Mouse (Mus musculus) limb, embryonic 14.5 days (tissue): ENCODE results near the gene Slc6a9. TPM values are rescaled to one million over a fixed set of nuclear protein-coding genes. Genes with fewer than 3 reads are reported as not detected.

Experiments used
- ATAC-seq: fragments of 200-750 bp; cut with Nextera tagmentation; 2 replicates; pipeline ENCODE4 v1.8.0; 2017; ENCODE audit warnings: low read depth, moderate number of reproducible peaks, moderate TSS enrichment; ENCODE audit not compliant: low FRiP score
- DNase-seq: peaks from one replicate; pipeline ENCODE4 v3.0.0-alpha.2; 2015; ENCODE audit warnings: low spot score
- H3K27ac ChIP-seq: fragments of 300-500 bp; sonication (generic); replicated peaks from 2 replicates; pipeline ENCODE4 v1.5.1; 2014; ENCODE audit warnings: low read depth, mild to moderate bottlenecking, low read length, moderate library complexity, mixed read lengths
- H3K27me3 ChIP-seq: fragments of 300-500 bp; sonication (generic); 2 replicates; pipeline ENCODE4 v1.6.1; 2014; ENCODE audit warnings: low read length, mixed read lengths; ENCODE audit not compliant: control insufficient read depth, insufficient read depth
- H3K36me3 ChIP-seq: fragments of 300-500 bp; sonication (generic); 2 replicates; pipeline ENCODE4 v1.6.1; 2014; ENCODE audit warnings: mild to moderate bottlenecking, low read length, moderate library complexity, mixed read lengths; ENCODE audit not compliant: control insufficient read depth, insufficient read depth
- H3K4me1 ChIP-seq: fragments of 300-500 bp; sonication (generic); 2 replicates; pipeline ENCODE4 v1.6.1; 2014; ENCODE audit warnings: antibody characterized with exemption, low read length, mixed read lengths; ENCODE audit not compliant: control insufficient read depth, insufficient read depth
- H3K4me2 ChIP-seq: fragments of 300-500 bp; sonication (generic); replicated peaks from 2 replicates; pipeline ENCODE4 v1.6.1; 2014; ENCODE audit warnings: low read depth, mild to moderate bottlenecking, low read length, moderate library complexity; ENCODE audit not compliant: severe bottlenecking
- H3K4me3 ChIP-seq: fragments of 300-500 bp; sonication (generic); replicated peaks from 2 replicates; pipeline ENCODE4 v1.5.1; 2014; ENCODE audit warnings: low read length
- H3K9ac ChIP-seq: fragments of 300-500 bp; sonication (generic); 2 replicates; pipeline ENCODE4 v1.6.1; 2014; ENCODE audit warnings: mild to moderate bottlenecking, low read depth, low read length, moderate library complexity; ENCODE audit not compliant: severe bottlenecking
- H3K9me3 ChIP-seq: fragments of 300-500 bp; sonication (generic); 2 replicates; pipeline ENCODE4 v1.6.1; 2016; ENCODE audit warnings: low read length; ENCODE audit not compliant: control insufficient read depth
- POLR2A ChIP-seq: fragments of 200-500 bp; IDR thresholded peaks from 2 replicates; pipeline ENCODE4 v1.8.0; 2012; ENCODE audit warnings: inconsistent platforms, mild to moderate bottlenecking, moderate library complexity, borderline replicate concordance; ENCODE audit not compliant: insufficient read depth, insufficient read length; ENCODE audit errors: extremely low read depth
- WGBS: fragments of 180-500 bp; shearing (Covaris S2); extraction: QIAGEN DNeasy Blood & Tissue Kit; methylation state at CpG from one replicate; pipeline ENCODE4 v1.1.7; 2014; 5-methylcytosine and 5-hydroxymethylcytosine counted together
- polyA plus RNA-seq, 2 experiments: library from polyadenylated mRNA; depleted of rRNA in 1 of 2; stranded (reverse) in 1 of 2; unstranded in 1 of 2; fragments of >200 nt; fragmentation: Nextera tagmentation in 1 of 2; extraction: Ambion mirVana in 1 of 2; gene quantifications; 2 replicates each; pipeline versions ENCODE4 v1.2.1 to v1.2.3; 2012 to 2014

Gene Slc6a9
- polyA plus RNA-seq (2012; rRNA removed) (30.1 and 46.7 TPM in 2 replicates), polyA plus RNA-seq (2014; fragmentation: Nextera tagmentation; extraction: Ambion mirVana) (9.7 and 12.2 TPM in 2 replicates)

- Histone ChIP-seq H3K4me1 (peaks cover 13% of the 10 kb centered on the region), H3K4me3 (peak within 1 kb of the TSS; percentile 78), H3K27me3 (no peaks in the 10 kb centered on the region), H3K9ac (peak within 1 kb of the TSS; percentile 71), H3K27ac (peak within 1 kb of the TSS; percentile 87), H3K9me3 (no peaks in the 10 kb centered on the region), H3K4me2 (peak within 1 kb of the TSS; percentile 80), H3K36me3 (no peaks in the 10 kb centered on the region)
- WGBS: 19% methylated on average over 3 of the region's 3 CpGs
- no peak for TF ChIP-seq POLR2A
- DNase-seq: no peak
- ATAC-seq: no peak
Observed at GRCm38 (mm10) chr4:117834457-117834844, at the start of gene Slc6a9. Slc6a9 (plus strand) TSS chr4:117834506.

- WGBS: 32% methylated on average over 8 of the region's 8 CpGs
- DNase-seq (no peak), ATAC-seq (peak; percentile 79)
- Histone ChIP-seq H3K4me3 (no peak overlapping the region), H3K4me2 (peak overlapping the region; percentile 28; the same call in 1 of the 2 replicates), H3K9ac (no peak overlapping the region), H3K9me3 (no peaks in the 10 kb centered on the region), H3K4me1 (no peaks in the 10 kb centered on the region; the same call in 1 of the 2 replicates), H3K36me3 (no peaks in the 10 kb centered on the region), H3K27ac (no peak overlapping the region), H3K27me3 (no peaks in the 10 kb centered on the region)
- no peak for TF ChIP-seq POLR2A
Observed at GRCm38 (mm10) chr4:117786963-117787362, 47.3 kb upstream of the Slc6a9 start.

- WGBS: 64% methylated on average over 8 of the region's 10 CpGs
- Histone ChIP-seq H3K27me3 (no peaks in the 10 kb centered on the region), H3K4me3 (no peak overlapping the region), H3K27ac (no peak overlapping the region), H3K9me3 (no peaks in the 10 kb centered on the region), H3K4me2 (no peak overlapping the region), H3K9ac (no peak overlapping the region), H3K4me1 (no peaks in the 10 kb centered on the region; the same call in 1 of the 2 replicates), H3K36me3 (no peaks in the 10 kb centered on the region)
- DNase-seq: no peak
- no peak for TF ChIP-seq POLR2A
- no peak for ATAC-seq
Observed at GRCm38 (mm10) chr4:117788308-117788707, 46.0 kb upstream of the Slc6a9 start.

GRCm38 (mm10) chr4:117799904-117800303, 34.4 kb upstream of the Slc6a9 start:
- Histone ChIP-seq H3K4me3 (no peak overlapping the region), H3K27me3 (no peaks in the 10 kb centered on the region), H3K27ac (no peak overlapping the region), H3K9ac (no peak overlapping the region), H3K36me3 (no peaks in the 10 kb centered on the region), H3K4me1 (no peaks in the 10 kb centered on the region), H3K9me3 (no peaks in the 10 kb centered on the region), H3K4me2 (no peak overlapping the region)
- no peak for TF ChIP-seq POLR2A
- no peak for ATAC-seq
- WGBS: 85% methylated on average over 6 of the region's 6 CpGs
- no peak for DNase-seq

- Histone ChIP-seq H3K4me3 (no peak overlapping the region), H3K9me3 (no peaks in the 10 kb centered on the region), H3K4me2 (no peak overlapping the region), H3K9ac (no peak overlapping the region), H3K4me1 (no peaks in the 10 kb centered on the region), H3K27ac (no peak overlapping the region), H3K36me3 (no peaks in the 10 kb centered on the region), H3K27me3 (no peaks in the 10 kb centered on the region)
- 85% methylated on average over 5 of the region's 5 CpGs for WGBS
- DNase-seq: no peak
- TF ChIP-seq POLR2A: no peak
- ATAC-seq: no peak
Observed at GRCm38 (mm10) chr4:117806992-117807391, 27.3 kb upstream of the Slc6a9 start.

- Histone ChIP-seq H3K27ac (no peak overlapping the region), H3K36me3 (no peaks in the 10 kb centered on the region), H3K4me1 (no peaks in the 10 kb centered on the region), H3K9me3 (no peaks in the 10 kb centered on the region), H3K9ac (no peak overlapping the region), H3K27me3 (no peaks in the 10 kb centered on the region), H3K4me3 (no peak overlapping the region), H3K4me2 (no peak overlapping the region)
- 67% methylated on average over 2 of the region's 2 CpGs for WGBS
- DNase-seq (no peak), ATAC-seq (no peak)
- TF ChIP-seq POLR2A: no peak
Observed at GRCm38 (mm10) chr4:117810933-117811332, 23.4 kb upstream of the Slc6a9 start.
